Mouse (Mus musculus) spleen, adult 18-20 months (tissue): ENCODE data around the gene Sergef.
A peak's percentile ranks its signal among the peaks of the same experiment; 100 is the strongest.

ENCODE experiments used
- DNase-seq, 2 experiments: peaks; one replicate each; pipeline ENCODE4 v3.0.0; 2022; ENCODE audit warnings: mixed read lengths in 2 of 2

Sergef gene

GRCm38 (mm10) chr7:46615256-46615977, 24.2 kb downstream of the Sergef start:
- peak in 1 of 2 experiments; percentile 9 for DNase-seq

- no peak for DNase-seq
Measured at GRCm38 (mm10) chr7:46614263-46614662, 25.3 kb downstream of the Sergef start.

GRCm38 (mm10) chr7:46613091-46613490, 26.5 kb downstream of the Sergef start:
- DNase-seq: no peak

- no peak for DNase-seq
Measured at GRCm38 (mm10) chr7:46612421-46612937, 27.1 kb downstream of the Sergef start.

GRCm38 (mm10) chr7:46611970-46612369, 27.6 kb downstream of the Sergef start:
- DNase-seq: no peak

- no peak for DNase-seq
Measured at GRCm38 (mm10) chr7:46609317-46609716, 30.3 kb downstream of the Sergef start.

GRCm38 (mm10) chr7:46607428-46608055, 32.1 kb downstream of the Sergef start:
- peak; percentile 21 to 53 for DNase-seq

GRCm38 (mm10) chr7:46607031-46607426, 32.6 kb downstream of the Sergef start:
- DNase-seq: peak; percentile 61 to 66

- DNase-seq: peak; percentile 73 to 83
Measured at GRCm38 (mm10) chr7:46606391-46607030, 33.1 kb downstream of the Sergef start.

- DNase-seq: no peak
Measured at GRCm38 (mm10) chr7:46603051-46603450, 36.6 kb downstream of the Sergef start.

- DNase-seq: no peak
Measured at GRCm38 (mm10) chr7:46602079-46602478, 37.5 kb downstream of the Sergef start.

GRCm38 (mm10) chr7:46601097-46601496, 38.5 kb downstream of the Sergef start:
- DNase-seq: no peak

- DNase-seq: no peak
Measured at GRCm38 (mm10) chr7:46597006-46597405, 42.6 kb downstream of the Sergef start.

GRCm38 (mm10) chr7:46591546-46591945, 48.1 kb downstream of the Sergef start:
- DNase-seq: no peak

GRCm38 (mm10) chr7:46589181-46589580, 50.4 kb downstream of the Sergef start:
- no peak for DNase-seq

- no peak for DNase-seq
Measured at GRCm38 (mm10) chr7:46588005-46588404, 51.6 kb downstream of the Sergef start.

GRCm38 (mm10) chr7:46587466-46587865, 52.1 kb downstream of the Sergef start:
- DNase-seq: no peak

- DNase-seq: no peak
Measured at GRCm38 (mm10) chr7:46586621-46587216, 52.9 kb downstream of the Sergef start.

GRCm38 (mm10) chr7:46582750-46583149, 56.9 kb downstream of the Sergef start:
- no peak for DNase-seq

- no peak for DNase-seq
Measured at GRCm38 (mm10) chr7:46581358-46581930, 58.2 kb downstream of the Sergef start.

GRCm38 (mm10) chr7:46578091-46578490, 61.5 kb downstream of the Sergef start:
- no peak for DNase-seq

GRCm38 (mm10) chr7:46575897-46576296, 63.7 kb downstream of the Sergef start:
- no peak for DNase-seq
